Mouse (Mus musculus): ENCODE measurements at regions not wholly inside any gene's neighbourhood (a gene's known extent, or its start where the extent isn't known, plus 50 kb on each side); places are given as distances from the start of the nearest gene placed in this dataset.

DNA sequence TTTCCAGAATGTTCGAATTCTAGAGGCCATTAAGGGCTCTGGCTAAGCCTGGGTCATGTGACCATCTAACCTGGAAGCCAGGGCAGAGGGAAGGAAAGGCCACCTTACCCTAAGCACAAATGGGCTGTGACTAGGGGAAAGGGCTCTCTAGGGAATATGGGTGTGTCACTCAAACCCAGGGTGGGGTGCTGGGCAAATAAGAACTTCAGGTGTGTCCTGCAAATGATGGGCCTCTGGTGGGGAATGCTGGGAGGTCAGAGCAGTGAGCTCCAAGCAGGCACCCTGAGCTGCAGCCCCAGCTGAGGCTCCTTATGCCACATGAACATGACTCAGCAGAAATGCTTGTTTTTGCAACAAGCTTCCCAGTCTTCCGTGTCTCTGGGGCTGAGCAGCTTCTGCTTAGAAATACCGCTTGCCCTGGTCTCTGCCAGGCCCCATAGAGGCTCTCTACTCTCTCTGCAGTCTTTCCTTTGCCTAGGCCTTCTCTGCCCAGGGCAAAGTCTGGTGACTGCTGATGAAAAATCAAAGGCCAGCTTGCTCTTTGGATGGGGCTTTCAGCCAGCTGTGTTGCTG, 68.6 kb upstream of the Cpeb4 start:
- H3K27me3 ChIP-seq (ENCODE audit: control insufficient read depth, insufficient read depth, low read length), result no peaks in the 10 kb centered on the region
- TF ChIP-seq CTCF (IDR thresholded peaks at IDR 0.05; ENCODE audit: borderline replicate concordance, control insufficient read depth, extremely low read depth, insufficient read depth, low read length, poor library complexity) (no peak), POLR2A (IDR thresholded peaks at IDR 0.05; ENCODE audit: control insufficient read depth, extremely low read depth, insufficient read depth, low read length, poor library complexity) (no peak)
- no peak overlapping the region for H3K27ac ChIP-seq (ENCODE audit: control insufficient read depth, insufficient read depth, low read length)
- no peaks in the 10 kb centered on the region for H3K36me3 ChIP-seq (ENCODE audit: control insufficient read depth, insufficient read depth, low read length)
- no peak for DNase-seq
- no peak overlapping the region for H3K4me3 ChIP-seq (ENCODE audit: control insufficient read depth, insufficient read depth, low read length)
- 31% methylated on average over 3 of the region's 3 CpGs for WGBS
- H3K4me1 ChIP-seq (replicated peaks; ENCODE audit: control insufficient read depth, insufficient read depth, low read length), result peaks cover 3% of the 10 kb centered on the region; the same call in 1 of the 2 replicates

DNA sequence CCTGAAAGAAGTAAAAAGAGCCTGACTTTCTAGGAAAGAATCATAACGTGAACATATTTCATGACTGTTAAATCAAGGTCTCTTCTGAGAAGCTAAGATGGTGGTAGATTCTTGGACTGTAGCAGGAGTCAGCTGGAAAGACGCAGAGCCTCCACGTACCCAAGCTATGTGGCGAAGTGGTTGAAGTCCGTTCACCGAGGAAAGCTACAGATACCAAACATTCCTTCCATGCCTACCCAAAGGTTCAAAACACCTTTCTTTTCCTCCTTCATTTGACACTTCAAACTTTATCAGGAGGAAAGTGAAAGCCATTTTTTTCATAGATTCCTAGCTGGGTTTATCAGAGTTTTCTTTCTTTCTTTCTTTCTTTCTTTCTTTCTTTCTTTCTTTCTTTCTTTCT, 67.5 kb upstream of the Cpeb4 start:
- 97% methylated on average over 6 of the region's 6 CpGs for WGBS
- no peak overlapping the region for H3K27ac ChIP-seq (ENCODE audit: control insufficient read depth, insufficient read depth, low read length)
- DNase-seq, result no peak
- peaks cover 3% of the 10 kb centered on the region; the same call in 1 of the 2 replicates for H3K4me1 ChIP-seq (replicated peaks; ENCODE audit: control insufficient read depth, insufficient read depth, low read length)
- H3K36me3 ChIP-seq (ENCODE audit: control insufficient read depth, insufficient read depth, low read length), result no peaks in the 10 kb centered on the region
- H3K4me3 ChIP-seq (ENCODE audit: control insufficient read depth, insufficient read depth, low read length), result no peak overlapping the region
- TF ChIP-seq CTCF (IDR thresholded peaks at IDR 0.05; ENCODE audit: borderline replicate concordance, control insufficient read depth, extremely low read depth, insufficient read depth, low read length, poor library complexity) (no peak), POLR2A (IDR thresholded peaks at IDR 0.05; ENCODE audit: control insufficient read depth, extremely low read depth, insufficient read depth, low read length, poor library complexity) (no peak)
- no peaks in the 10 kb centered on the region for H3K27me3 ChIP-seq (ENCODE audit: control insufficient read depth, insufficient read depth, low read length)

DNA sequence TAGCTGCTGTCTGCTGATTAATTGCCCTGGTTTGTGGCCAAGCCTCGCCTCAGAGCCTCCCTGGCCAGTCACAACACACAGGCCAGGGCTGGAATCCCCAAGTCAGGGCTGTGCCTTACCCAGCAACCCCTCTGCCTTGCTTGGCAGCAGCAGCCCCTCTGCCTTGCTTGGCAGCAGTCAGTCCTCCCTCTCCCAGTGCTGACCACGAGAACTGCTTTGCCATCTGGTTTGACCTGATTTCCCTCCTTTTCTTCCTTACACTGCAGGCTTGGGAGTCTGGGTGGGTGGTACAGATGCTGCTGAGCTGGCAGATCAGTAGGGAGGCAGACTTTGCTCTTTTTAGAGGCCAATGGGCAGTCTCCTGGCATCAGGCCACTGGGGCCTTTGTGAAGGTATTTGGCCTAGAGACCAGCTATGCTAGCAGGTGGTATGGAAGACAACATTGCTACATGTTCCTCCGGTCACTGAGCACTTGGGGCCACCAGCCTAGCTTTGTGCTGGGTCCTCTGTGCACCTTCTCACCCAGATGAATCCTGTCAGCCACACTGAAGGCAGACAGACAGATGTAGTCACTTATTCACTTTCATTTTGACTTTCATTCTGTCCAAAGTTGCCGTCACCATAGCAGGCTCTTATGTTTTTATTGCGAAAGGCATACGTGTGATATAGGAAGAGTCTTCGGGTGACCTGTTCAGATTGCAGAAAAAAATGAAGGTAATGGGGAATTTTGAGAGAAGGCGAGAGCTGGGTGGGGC, 64.4 kb upstream of the Cpeb4 start:
- no peaks in the 10 kb centered on the region for H3K27me3 ChIP-seq (ENCODE audit: control insufficient read depth, insufficient read depth, low read length)
- no peak for DNase-seq
- WGBS, result 84% methylated on average over 8 of the region's 8 CpGs
- H3K36me3 ChIP-seq (ENCODE audit: control insufficient read depth, insufficient read depth, low read length), result no peaks in the 10 kb centered on the region
- TF ChIP-seq CTCF (IDR thresholded peaks at IDR 0.05; ENCODE audit: borderline replicate concordance, control insufficient read depth, extremely low read depth, insufficient read depth, low read length, poor library complexity), result no peak
- no peak for TF ChIP-seq POLR2A (IDR thresholded peaks at IDR 0.05; ENCODE audit: control insufficient read depth, extremely low read depth, insufficient read depth, low read length, poor library complexity)
- no peak overlapping the region for H3K27ac ChIP-seq (ENCODE audit: control insufficient read depth, insufficient read depth, low read length)
- no peak overlapping the region for H3K4me3 ChIP-seq (ENCODE audit: control insufficient read depth, insufficient read depth, low read length)
- peaks cover 9% of the 10 kb centered on the region; the same call in 1 of the 2 replicates for H3K4me1 ChIP-seq (replicated peaks; ENCODE audit: control insufficient read depth, insufficient read depth, low read length)

DNA sequence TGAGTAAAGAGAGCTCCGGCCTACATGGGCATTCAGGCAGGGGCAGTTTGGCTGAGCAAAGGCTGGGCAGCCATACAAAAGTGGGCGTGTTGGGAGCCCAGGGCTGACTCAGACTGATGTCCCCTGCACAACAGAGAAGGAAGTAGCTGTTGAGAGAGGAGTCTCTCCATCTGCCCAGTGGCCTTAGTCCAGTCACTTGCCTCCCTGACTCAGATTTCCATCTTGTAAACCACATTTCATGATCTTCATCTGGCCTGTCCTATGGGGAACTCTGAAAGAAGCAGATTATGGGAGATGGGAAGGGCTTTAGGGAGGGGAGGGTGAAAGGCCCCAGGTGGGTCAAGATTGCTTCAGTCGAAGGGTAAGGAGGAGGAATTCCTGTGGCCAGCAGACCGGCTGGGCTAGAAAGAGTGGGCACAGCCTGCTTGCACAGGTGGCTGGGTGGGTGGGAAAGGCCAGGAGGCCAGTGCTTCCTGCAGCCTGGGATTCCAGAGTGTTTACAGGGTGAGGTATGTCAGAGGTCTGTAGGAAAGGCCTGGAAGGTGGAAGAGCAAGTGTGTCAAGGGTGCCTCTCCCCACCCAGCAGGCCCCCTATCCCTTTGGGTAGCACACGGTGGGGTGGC, 63.7 kb upstream of the Cpeb4 start:
- Histone ChIP-seq H3K27me3 (ENCODE audit: control insufficient read depth, insufficient read depth, low read length) (no peaks in the 10 kb centered on the region), H3K4me1 (replicated peaks; ENCODE audit: control insufficient read depth, insufficient read depth, low read length) (peaks cover 9% of the 10 kb centered on the region; the same call in 1 of the 2 replicates), H3K4me3 (ENCODE audit: control insufficient read depth, insufficient read depth, low read length) (no peak overlapping the region), H3K36me3 (ENCODE audit: control insufficient read depth, insufficient read depth, low read length) (no peaks in the 10 kb centered on the region), H3K27ac (ENCODE audit: control insufficient read depth, insufficient read depth, low read length) (no peak overlapping the region)
- WGBS, result 93% methylated on average over 5 of the region's 5 CpGs
- DNase-seq, result no peak
- TF ChIP-seq POLR2A (IDR thresholded peaks at IDR 0.05; ENCODE audit: control insufficient read depth, extremely low read depth, insufficient read depth, low read length, poor library complexity), result no peak
- TF ChIP-seq CTCF (IDR thresholded peaks at IDR 0.05; ENCODE audit: borderline replicate concordance, control insufficient read depth, extremely low read depth, insufficient read depth, low read length, poor library complexity), result no peak

DNA sequence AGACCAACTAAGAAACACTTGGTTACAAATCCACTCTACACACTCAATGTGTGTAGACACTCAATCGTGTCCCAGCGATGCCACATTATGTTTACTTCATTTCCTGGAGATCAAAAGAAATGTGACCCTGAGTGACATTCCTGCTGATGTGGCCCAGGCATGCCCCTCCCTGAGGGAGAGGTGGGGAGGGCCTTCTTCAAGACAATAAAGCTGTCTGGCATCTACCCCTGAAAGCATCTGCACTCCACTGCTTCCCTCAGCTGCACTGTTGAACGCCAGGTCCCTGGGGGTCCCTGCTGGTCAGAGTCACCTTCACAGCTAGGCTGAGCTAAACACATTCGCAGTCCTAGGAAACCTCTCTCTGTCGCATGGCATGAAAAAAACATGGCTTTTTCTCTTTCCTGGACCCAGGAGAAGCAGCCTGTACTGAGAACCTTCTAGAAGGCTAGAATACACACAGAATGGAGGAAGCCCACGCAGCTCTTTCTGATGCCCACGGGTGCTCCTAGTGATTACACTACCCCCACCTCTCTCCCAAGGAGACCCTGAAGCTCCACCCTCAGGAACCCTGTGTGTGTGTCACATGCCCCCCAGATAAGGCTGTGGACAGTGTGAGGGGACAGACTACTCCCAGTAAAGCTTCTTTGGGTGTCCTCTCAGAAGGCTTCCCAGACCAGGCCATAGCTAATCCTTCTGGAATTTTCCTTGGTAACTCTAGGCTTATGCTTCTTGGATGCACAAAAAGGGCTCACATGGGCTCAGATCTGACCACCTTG, 61.8 kb upstream of the Cpeb4 start:
- H3K36me3 ChIP-seq (ENCODE audit: control insufficient read depth, insufficient read depth, low read length), result no peaks in the 10 kb centered on the region
- DNase-seq, result no peak
- H3K27me3 ChIP-seq (ENCODE audit: control insufficient read depth, insufficient read depth, low read length), result no peaks in the 10 kb centered on the region
- 59% methylated on average over 7 of the region's 7 CpGs for WGBS
- H3K4me1 ChIP-seq (replicated peaks; ENCODE audit: control insufficient read depth, insufficient read depth, low read length), result peaks cover 9% of the 10 kb centered on the region; the same call in 1 of the 2 replicates
- TF ChIP-seq CTCF (IDR thresholded peaks at IDR 0.05; ENCODE audit: borderline replicate concordance, control insufficient read depth, extremely low read depth, insufficient read depth, low read length, poor library complexity) (no peak), POLR2A (IDR thresholded peaks at IDR 0.05; ENCODE audit: control insufficient read depth, extremely low read depth, insufficient read depth, low read length, poor library complexity) (no peak)
- no peak overlapping the region for H3K4me3 ChIP-seq (ENCODE audit: control insufficient read depth, insufficient read depth, low read length)
- no peak overlapping the region for H3K27ac ChIP-seq (ENCODE audit: control insufficient read depth, insufficient read depth, low read length)

DNA sequence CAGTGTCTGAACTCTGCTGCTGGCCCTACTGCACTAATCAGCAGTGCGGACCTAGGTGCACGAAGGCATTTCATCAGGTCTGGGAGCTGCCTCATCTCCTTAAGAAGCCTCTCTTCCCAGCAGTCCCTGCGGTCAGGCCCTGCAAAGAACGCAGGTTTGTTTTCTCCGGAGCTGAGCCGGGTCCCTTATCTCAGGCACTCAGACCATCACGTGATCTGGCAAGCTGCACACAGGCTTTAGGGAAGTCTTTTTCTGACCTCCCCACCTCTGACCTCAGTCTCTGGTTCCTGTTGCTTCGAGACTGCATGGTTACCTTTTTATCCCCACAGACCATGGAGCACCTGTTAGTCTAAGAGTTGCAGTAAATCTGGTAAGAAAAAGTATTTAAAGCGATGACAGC, 59.8 kb upstream of the Cpeb4 start:
- Histone ChIP-seq H3K36me3 (ENCODE audit: control insufficient read depth, insufficient read depth, low read length) (no peaks in the 10 kb centered on the region), H3K4me1 (replicated peaks; ENCODE audit: control insufficient read depth, insufficient read depth, low read length) (peaks cover 9% of the 10 kb centered on the region; the same call in 1 of the 2 replicates), H3K4me3 (ENCODE audit: control insufficient read depth, insufficient read depth, low read length) (no peak overlapping the region), H3K27me3 (ENCODE audit: control insufficient read depth, insufficient read depth, low read length) (no peaks in the 10 kb centered on the region), H3K27ac (ENCODE audit: control insufficient read depth, insufficient read depth, low read length) (no peak overlapping the region)
- WGBS, result 26% methylated on average over 9 of the region's 9 CpGs
- no peak for TF ChIP-seq CTCF (IDR thresholded peaks at IDR 0.05; ENCODE audit: borderline replicate concordance, control insufficient read depth, extremely low read depth, insufficient read depth, low read length, poor library complexity)
- no peak for TF ChIP-seq POLR2A (IDR thresholded peaks at IDR 0.05; ENCODE audit: control insufficient read depth, extremely low read depth, insufficient read depth, low read length, poor library complexity)
- DNase-seq, result no peak
